Mouse (Mus musculus) urinary bladder, adult 18-20 months (tissue): ENCODE data around the gene Kcnh2.
"Not testable (repeated sequence)": the region's sequence is repeated elsewhere in the genome, so short reads cannot be mapped to it uniquely, and the experiment has no call there.

ENCODE experiments used
- DNase-seq, 2 experiments: peaks; one replicate each; pipeline ENCODE4 v3.0.0; 2022; ENCODE audit warnings: low spot score in 2 of 2, mixed read lengths in 2 of 2

The Kcnh2 gene

DNA sequence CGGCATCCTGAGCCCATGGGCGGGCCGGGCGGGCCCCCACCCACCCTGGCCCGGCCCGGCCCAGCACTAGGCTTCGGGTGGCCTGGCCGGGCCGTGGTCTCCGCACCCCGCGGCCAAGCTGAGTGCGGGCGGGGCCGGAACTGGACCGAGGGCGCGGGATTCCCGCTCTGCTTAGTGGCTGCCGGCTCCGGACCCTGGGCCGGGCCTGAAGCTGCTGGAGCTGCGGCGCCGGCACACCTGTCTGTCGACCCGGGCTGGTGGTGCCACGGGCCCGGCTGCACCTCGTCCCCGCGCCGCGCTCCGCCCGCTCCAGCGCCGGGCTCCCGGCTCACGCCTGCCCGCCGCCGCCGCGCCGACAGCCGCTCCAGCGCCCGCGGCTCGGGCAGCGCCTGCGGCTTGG, at the start of gene Kcnh2:
Kcnh2 (minus strand) TSS at position 327 of the 400 bp plus-strand sequence.
- no peak for DNase-seq

DNA sequence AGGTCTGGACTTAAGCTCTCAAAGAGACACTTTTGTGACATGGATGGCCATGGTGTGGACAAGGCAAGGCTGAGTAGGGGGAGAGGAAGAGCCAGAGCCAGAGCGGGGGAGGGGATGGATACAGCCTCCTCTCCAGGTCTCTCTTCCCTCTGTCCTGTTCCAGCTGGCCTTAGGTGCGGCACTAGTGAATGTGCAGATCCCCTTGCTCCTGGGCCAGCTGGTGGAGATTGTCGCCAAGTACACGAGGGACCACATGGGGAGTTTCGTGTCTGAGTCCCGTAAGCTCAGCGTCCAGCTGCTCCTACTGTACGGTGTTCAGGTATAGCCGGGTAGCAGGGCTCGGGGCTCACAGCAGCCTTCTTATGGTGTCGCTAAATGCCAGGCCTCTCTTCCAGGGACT, 49.0 kb upstream of the Kcnh2 start:
- no peak for DNase-seq

DNA sequence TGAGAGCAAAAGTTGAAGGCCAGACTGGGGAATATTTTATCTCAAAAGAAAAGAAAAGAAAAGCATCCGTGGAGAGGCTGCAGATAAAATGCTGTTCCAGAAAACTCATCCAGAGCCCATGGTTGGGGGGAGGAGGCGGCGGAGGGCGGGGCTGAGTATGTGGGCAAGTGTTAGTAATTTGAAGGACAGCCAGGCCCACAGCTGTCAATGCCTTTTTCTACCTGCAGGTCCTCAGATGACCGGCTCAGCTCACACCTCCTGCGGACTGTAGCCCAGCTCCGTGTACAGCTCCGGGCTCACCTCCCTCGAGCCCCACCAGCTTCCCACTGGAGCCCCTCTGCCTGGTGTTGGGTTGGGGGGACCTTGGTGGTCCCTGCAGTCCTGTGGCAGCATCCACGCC, 48.3 kb upstream of the Kcnh2 start:
- DNase-seq, result no peak

DNA sequence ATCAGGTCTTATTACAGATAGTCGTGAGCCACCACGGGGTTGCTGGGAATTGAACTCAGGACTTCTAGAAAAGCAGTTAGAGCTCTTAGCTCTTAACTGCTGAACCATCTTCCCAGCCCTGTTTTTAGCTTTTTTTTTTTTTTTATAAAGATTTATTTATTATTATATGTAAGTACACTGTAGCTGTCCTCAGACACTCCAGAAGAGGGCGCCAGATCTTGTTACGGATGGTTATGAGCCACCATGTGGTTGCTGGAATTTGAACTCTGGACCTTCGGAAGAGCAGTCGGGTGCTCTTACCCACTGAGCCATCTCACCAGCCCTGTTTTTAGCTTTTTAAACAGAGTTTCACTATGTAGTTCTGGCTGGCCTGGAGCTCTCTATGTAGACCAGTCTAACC, 44.9 kb upstream of the Kcnh2 start:
- not testable (repeated sequence) for DNase-seq

DNA sequence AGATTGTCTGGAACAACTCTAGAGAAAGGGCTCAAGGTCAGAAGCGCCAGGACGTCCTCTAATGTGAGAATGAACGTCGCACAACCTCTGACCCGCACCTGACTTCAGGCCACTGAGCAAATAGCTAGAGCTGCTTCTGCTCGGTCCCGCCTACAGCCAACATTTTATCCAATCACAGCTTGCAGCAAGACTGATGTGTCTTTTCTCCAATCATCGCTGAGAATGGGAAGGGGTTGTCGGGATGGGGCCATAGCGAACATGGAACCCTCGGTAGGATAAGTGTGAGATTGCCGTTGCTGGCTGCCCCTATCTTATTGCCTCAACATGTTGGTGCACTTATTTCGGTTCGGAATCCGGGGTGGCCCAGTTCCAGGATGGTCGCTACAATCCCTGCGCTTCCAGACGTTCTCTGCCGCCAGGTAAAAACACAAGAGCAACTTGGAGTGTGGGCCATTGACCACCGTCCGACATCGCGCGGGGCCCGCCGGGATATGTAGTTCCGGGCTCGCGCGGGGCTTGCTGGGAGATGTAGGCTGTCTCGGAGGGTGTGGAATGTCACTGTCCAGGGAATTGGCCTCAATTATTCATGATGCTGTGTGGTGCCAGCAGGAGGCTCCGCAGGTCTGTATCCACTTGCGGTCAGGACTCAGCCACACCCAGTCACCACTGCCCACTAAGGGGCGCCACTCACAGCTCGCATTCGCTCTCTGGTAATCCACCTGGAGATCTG, 42.9 kb upstream of the Kcnh2 start:
- peak; percentile 89 to 95 for DNase-seq

DNA sequence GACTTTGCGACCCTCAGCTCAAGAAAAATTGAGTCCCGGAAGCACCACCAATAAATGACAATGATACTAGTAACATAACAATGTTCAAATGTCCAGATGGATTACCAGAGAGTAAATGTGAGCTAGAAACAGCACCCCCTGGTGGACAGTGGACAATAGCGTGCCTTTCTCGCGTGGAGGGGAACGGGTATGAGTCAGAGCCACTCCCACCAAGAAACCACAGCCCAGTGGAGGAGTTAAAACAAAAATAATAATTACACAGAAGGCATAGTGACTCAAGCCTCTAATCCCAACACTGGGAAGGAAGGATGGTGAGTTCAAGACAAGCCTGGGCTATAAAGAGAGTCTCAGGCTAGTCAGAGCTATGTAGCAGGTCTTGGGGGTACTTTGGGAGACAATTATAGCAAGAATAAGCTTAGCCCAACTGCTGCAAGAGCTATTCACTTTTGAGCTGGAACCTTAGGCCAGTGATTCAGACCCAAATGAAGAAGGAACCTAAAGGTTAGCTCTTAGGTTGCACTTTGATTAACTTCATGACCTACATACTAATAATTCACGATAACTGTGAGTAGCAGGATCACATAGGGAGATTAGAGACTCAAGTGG, 42.1 kb upstream of the Kcnh2 start, which contains the start of gene Abcb8:
Abcb8 (plus strand) TSS at position 272 of the 606 bp plus-strand sequence.
- peak; percentile 48 to 76 for DNase-seq

DNA sequence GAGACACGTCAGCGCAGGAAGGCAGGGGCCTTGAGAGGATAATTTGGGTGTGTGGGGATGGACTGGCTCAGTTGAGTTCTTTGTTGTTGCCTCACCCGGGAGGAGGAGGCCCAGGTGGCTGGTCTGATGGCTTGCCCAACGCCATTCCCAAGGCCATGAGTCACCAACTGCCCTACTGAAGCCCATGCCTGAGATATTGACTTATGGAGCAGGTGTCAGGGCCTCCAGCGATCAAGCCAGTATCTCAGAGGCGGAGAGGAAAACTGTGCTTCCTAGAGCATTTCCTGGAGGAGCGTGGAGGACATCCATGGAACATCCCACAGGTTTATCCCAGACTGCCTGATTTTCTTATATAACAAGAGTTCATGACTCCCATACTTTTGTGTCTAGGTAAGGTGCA, 41.3 kb upstream of the Kcnh2 start:
- peak; percentile 34 to 67 for DNase-seq

DNA sequence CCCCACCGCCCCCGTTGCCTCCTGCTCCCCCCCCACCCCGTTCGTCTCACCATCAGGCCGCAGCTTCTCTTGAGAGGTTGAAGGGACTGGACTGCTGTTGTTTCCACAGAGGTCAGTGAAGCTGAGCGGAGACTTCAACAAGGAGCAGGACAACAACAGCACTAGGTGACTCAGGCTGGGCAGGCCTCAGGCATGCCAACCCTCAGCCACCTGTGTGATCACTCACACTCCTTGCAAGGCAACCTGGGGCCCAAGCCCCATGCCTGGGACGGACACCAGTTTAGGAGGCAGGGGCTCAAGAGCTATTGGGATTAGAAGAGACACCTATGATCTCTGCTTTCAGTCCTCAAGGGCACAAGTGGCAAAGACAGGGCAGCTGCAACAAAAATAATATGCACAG, 40.5 kb upstream of the Kcnh2 start, which contains the start of gene Atg9b:
Atg9b (minus strand) TSS at position 280 of the 400 bp plus-strand sequence.
- DNase-seq, result peak in 1 of 2 experiments; percentile 19

DNA sequence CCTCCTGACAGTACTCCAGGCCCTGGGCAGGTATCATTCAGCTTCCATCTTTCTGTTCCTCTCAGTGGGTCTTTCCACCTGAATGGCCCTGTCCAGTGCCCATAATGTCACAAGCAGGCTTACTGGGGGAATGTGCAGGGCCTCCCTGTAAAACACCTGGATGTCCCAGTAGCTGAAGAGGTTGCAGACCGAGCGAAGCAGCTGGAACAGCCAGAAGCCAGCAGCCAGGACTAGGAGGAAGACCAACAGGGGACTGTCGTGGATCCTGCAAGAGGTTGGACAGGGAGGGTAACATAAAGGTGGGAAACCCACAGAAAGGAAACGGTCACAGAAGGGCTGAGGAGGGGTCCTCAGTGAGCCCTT, 38.2 kb upstream of the Kcnh2 start:
- no peak for DNase-seq

DNA sequence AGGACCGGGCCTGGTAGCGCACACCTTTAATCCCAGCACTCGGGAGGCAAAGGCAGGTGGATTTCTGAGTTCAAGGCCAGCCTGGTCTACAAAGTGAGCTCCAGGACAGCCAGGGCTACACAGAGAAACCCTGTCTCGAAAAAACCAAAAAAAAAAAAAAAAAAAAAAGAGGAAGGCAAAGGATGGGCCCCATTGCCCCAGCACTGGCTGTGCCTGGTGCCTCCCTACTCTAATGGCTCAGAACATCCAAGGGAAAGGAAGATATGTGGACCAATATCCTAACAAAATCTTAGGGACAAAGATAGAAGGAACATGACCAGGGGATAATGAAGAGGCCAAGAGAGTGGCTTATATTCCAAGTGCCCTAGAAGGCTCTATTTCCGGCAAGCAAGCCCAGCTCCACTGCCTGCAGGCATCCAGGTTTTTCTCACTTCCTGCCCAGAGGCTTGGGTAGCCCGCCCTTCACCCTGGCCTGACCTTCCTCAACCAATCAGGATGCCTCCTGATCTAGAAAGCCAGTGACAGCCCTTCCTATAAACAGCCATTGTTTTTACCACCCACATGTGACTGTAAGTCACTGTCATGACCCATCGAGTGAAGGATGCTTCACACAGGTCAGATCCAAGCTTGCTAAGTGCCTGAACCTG, 37.7 kb upstream of the Kcnh2 start:
- DNase-seq, result no peak

DNA sequence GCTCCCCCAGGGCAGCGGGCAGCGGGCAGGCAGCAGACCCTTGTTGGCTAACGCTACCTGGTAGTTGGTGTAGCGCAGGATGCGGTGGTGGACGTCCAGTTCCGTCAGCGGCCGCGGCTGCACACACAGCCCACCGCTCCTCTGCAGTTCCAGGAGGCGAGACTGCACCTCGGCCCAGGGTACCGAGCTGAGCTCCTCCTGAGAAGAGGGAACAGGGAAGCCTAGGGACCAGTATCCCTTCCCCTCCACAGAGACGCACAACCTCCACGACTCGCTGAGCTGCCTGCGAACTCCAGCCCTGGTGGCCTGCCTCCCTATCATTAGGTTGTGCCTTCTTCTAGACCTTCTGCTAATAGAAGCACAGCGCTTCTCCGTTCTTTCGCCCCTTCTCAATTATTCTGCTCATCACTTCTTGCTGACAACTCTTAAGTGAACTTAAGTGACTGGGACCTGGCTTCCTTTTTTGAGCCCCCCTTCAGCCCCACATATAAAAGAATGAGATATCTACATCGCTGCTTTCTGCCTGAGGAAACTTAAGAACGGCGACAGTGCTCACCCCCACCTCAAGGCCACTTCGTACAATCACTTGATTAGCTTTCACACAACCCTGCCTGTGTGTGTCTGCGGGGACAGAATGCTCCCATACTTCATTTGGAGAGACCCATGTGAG, 37.0 kb upstream of the Kcnh2 start:
- DNase-seq, result no peak

DNA sequence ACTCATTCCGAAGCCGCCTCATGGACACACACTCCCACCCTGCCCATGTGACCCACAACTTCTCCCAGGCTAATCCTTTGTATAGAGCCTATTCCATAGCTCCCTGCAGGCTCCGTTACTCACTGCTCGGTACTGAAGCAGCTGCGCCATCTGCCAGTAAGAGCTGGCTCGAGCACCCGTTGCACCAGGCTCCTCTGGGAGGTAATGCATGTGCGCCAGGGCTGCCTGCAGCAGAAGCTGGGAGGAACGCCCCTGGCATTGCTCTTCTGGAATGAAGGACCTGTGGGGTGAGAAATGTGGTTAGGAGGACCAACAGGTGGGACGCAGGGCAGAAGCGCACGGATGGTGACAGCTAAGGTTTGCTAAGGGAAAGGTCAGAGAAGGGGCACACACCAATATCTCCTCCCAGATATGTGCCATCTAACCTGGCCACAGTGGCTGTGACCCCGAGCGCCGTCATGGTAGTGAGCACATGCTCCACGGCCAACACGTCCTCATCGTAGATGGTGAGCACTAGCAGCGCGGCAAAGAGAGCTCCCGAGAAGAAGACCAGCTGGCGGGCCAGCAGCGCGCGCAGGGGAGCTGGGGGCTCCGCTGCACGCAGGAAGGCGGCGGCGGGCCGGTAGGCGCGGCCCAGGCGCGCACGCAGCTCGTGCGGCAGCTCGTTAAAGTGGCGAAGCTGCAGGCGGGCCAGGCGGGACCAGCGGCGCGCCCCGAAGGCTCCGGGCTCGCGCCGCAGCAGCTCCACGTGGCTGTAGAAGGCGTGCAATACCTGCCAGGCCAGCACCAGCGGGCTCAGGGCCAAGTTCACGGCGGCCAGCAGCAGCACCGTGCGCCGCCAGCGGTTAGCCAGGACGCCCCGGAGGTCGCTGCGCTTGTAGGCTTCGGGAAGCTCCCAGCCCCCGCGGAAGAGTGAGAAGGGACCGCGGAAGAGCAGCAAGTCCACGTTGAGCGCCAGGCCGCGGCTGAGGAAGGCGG, 36.1 kb upstream of the Kcnh2 start:
- peak; percentile 35 to 57 for DNase-seq

DNA sequence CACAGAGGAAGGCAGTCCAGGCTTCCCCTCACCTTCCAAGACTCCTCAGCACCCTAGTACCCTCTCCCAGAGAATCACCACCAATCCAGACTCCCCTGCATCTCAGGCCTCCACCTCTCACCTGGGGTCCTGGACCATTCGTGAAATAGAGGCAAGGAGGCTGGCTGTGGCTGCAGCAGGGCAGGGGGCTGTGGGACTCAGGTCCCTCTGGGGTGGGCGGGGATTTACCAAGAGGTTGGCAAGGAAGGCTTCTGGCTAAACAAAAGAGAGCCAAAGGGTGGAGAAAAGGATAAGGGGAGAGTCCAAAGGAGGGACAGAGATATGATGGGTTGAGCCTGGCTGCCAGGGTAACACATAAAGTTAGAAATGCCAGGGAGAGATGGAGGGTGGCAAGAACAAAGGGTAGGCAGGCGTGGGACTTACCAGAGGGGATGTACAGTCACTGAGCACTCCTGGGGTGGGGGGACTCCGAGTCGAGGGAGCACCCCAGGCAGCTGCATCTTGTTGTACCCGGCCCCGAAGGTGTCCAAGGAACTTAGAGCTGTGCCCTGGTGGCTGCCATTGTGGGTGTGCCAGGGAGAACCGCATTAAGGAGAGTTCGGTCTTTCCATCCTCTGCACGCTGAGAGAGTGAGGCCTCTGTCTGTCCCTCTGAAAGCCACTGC, 34.6 kb upstream of the Kcnh2 start:
- DNase-seq, result no peak

DNA sequence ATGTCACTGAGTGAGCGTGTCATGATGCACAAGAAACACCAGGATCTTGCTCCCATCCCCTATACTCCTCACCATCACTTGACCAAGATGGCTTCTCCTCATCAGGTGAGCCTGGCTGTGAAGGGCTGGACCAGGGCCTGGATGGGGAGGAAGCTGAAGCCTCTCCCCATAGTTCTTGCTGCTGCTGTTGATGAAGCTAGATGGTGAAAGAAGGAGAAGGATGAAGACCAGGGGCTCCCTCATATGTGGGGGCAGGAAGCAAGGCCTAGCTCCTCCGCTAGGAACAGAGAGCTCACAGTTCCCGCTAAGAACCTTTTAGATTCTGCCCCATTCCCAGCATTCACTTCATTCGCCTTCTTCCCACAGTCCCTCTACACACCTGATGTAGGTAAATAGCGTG, 34.0 kb upstream of the Kcnh2 start:
- DNase-seq, result no peak

DNA sequence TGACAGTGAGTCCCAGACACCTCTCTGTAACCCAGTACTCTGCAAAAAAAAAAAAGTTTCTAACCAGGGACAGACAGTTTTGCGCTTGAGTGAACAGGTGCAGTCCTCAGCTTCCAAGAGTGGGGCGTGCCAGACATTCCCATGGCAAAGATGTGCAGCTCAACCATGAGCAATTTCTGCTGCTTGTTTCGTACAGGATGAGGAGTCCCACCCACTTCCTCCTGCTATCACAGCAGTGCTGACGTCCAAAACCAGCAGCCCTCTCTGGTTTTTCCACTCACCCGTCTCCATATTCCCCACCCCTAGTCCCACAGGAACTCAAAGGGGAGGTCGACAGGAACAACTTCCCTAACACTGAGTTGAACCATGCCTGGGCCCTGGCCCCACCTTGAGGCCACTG, 33.0 kb upstream of the Kcnh2 start:
- DNase-seq, result no peak

DNA sequence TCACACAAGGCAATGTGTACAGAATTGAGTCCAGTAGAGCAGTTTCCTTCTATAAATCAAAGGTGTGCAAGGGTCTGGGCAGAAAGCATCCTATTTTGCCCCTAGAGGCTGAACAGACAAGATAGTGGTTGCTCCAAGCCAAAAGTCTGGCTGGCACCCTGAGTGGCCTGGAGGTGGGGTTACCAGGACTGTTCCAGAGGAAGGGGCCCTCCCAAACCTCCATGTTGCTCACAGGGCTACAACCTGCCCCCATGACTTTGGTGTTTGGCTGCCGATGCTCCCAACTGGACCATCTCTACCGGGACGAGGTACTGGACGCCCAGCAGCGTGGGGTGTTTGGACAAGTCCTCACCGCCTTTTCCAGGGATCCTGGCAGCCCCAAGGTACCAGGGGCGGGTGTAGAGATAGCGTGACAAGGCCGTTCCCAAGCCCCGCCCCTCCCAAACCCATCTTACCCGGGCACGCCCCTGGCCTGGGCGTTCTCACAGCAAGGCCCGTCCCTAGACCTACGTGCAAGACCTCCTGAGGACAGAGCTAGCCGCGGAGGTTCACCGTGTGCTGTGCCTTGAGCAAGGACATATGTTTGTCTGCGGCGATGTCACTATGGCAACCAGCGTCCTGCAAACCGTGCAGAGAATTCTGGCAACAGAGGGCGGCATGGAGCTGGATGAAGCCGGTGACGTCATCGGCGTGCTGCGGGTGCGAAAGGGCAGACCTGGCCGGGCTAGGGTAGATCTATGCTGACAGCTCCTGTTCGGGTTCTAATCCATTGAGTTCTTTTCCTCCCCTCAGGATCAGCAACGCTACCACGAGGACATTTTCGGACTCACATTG, 31.8 kb upstream of the Kcnh2 start:
- DNase-seq, result peak; percentile 81 to 88

DNA sequence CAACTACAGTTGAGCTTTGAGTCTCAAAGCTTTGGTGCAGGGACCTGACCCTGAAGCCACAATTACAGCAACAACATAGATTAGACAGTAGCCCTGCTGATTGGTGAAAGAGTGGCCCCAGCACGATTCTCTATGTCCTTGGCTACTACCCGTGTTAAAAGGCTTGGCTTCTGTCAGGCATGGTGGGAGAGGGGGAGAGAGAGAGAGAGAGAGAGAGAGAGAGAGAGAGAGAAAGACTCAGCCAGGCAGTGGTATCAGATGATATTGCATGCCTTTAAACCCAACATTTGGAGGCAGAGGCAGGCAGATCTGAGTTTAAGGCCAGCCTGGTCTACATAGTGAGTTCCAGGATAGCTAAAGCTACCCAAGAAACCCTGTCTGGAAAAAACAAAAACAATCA, 30.6 kb upstream of the Kcnh2 start:
- no peak for DNase-seq

DNA sequence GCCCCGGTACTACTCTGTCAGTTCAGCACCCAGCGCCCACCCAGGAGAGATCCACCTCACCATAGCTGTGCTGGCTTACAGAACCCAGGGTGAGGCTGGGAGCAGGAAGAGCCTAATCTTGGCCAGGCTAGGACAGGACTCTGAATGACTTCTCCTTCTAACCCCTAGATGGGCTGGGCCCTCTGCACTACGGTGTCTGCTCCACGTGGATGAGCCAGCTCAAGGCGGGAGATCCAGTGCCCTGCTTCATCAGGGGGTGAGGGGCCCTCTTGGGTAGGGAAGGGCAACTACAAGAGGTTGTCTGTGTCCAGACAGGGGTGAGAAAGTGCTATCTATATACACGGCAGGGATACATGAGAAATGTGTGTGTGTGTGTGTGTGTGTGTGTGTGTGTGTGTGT, 30.1 kb upstream of the Kcnh2 start:
- DNase-seq, result no peak

DNA sequence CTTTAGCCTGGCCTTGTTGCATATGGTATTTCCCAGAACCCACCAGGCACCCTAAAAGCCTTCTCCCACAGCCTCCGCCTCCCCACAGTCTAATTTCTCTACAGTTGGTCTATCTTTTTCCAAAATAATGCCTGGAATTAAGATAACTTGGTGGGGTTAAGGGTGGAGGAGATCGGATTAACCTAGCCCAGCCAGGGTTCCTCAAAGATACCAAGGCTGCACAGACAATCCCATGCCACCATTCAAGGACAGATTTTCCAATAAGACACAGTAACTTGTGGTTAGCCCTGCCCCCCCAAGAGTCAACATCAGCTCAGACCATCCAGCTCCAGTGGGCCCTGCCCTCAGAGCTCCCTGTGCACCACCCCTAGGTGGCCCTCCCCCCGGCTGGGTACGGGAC, 29.1 kb upstream of the Kcnh2 start:
- DNase-seq, result no peak

DNA sequence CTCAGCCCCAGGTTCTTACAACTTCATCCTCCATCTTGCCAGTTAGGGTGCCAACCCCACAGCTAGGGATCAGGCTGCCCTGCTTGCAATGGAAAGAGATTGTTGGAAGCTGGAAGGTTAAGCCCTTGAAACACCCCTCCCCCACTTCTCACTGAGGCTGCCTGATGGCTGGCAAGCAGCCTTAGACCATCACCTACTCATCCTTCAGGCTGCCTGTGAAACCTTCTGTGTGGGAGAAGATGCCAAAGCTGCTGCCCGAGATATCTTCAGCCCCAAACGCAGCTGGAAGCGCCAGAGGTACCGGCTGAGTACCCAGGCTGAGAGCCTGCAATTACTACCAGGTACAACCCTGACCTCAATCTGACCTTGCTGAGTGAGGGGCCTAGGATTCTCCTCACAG, 28.1 kb upstream of the Kcnh2 start:
- DNase-seq, result no peak
